Mouse (Mus musculus): Measurements from ENCODE around the gene Slc9a1.

DNA sequence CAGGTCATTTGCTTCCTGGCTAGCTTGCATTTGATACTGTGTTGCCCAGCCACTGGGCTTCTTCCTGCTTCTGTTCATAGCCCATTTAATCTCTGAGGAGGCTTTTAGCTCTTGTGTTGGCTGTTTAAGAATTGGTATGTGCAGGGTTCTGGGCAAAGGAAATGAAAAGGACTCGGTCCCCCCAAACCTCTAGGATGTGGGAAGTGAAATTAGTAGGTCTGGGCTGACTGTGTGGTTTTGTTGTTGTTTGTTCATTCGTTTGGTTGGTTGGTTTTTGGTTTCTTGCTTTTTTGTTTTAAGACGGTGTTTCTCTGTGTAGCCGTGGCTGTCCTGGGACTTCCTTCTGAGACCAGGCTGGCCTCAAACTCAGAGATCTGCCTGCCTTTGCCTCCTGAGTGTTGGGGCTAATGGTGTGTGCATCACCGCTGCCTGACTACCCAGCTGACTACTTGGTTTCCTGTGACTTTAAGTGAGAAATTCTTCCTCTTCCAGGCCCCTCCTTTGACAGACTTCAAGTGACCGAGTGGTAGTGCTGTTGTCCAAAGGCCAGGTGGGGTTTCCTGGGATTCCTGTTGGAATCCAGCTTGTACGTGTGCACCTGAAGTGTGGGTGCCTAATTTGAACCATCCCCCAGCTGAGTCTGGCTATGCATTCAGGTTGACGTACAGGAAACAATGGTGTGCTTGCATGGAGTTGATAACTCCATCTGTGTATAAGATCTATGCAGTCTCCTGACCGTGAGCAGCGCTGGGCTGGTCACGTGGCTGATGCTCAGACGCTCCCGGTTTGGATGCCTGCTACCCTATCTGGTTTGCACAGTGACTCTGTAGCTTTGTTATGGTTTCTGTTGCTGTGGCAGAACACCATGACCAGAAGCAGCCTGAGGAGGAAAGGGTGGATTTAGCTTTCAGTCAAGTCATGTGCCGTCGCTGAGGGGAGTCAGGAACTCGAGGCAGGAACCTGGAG, 43.4 kb downstream of the Slc9a1 start:
- TF ChIP-seq CTCF (IDR thresholded peaks at IDR 0.05; ENCODE audit: extremely low read depth, insufficient read depth, insufficient read length, insufficient replicate concordance): no peak
- no peak for TF ChIP-seq POLR2A (IDR thresholded peaks at IDR 0.05; ENCODE audit: low read depth, low read length)

Data from spleen, adult 2 months (tissue).